Mouse (Mus musculus): Measurements from ENCODE around the gene Arpp19. TPM values are rescaled to one million over a fixed set of nuclear protein-coding genes. Genes with fewer than 3 reads are reported as not detected.

Gene Arpp19
- polyA plus RNA-seq, 2 experiments: 31.4 to 156 TPM

DNA sequence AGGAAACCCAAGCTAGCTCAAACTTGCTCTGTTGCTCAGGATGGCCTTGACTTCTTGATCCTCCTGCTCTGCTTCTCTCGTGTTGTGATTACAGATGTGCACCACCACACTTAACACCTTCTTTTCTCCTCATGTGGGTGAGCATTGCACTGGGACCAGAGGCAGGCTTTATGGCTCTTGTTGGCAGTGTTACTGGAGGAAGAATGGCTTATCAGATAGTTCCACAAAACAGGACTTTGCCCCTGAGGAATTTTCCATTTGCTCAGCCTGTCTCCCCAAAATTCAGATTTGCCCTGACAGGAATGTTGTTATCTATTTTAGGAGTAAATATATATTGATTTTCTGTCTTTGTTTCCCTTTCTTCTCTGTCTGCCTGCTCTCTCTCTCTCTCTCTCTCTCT lies 2.7 kb upstream of the Arpp19 start:
- TF ChIP-seq CTCF (IDR thresholded peaks at IDR 0.05; ENCODE audit: low read depth) (no peak), EP300 (IDR thresholded peaks at IDR 0.05; ENCODE audit: low read depth) (no peak)
- Histone ChIP-seq H3K27me3 (ENCODE audit: control insufficient read depth, insufficient read depth, low read length) (no peaks in the 10 kb centered on the region), H3K27ac (no peak overlapping the region), H3K4me2 (ENCODE audit: low read depth) (no peak overlapping the region), H3K36me3 (replicated peaks; ENCODE audit: control insufficient read depth, insufficient read depth, low read depth) (no peaks in the 10 kb centered on the region), H3K9ac (replicated peaks) (no peak overlapping the region), H3K9me3 (ENCODE audit: control insufficient read depth, low read length) (no peaks in the 10 kb centered on the region), H3K4me1 (replicated peaks; ENCODE audit: control insufficient read depth in 2 of 2, insufficient read depth in 2 of 2, low read length in 1 of 2) (peaks cover 2 to 12% of the 10 kb centered on the region in 2 experiments; a peak in 1 of 4 replicates), H3K4me3 (ENCODE audit: insufficient read depth in 1 of 2, low read depth in 2 of 2, low read length in 2 of 2) (no peak overlapping the region)
- no peak for DNase-seq (ENCODE audit: low read depth in 3 of 3, low spot score in 3 of 3)
- 13% methylated on average over 1 of the region's 1 CpGs for WGBS (ENCODE audit: insufficient replicate concordance)
- no peak for ATAC-seq (ENCODE audit: insufficient read depth)

DNA sequence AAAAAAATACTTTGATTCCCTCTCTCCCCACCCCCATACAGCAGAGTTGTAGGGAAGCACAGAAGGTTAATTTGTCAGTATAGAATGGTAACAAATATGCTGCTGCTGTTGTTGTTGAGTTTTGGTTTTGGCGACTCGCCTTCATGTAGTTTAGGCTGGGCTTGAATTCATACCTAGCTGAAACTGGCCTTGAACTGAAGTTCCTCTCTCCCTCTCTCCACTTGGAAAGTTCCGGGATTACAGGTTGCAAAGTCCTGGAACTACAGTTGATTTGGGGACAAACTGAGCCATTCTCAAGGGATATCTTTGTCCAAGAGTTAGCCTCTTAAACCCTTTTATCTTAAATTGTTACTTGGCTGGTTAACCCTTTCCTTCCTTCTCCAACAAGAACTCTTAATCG lies 1.5 kb upstream of the Arpp19 start:
- WGBS (ENCODE audit: insufficient replicate concordance): 55% methylated on average over 4 of the region's 4 CpGs
- H3K27ac ChIP-seq: no peak overlapping the region

DNA sequence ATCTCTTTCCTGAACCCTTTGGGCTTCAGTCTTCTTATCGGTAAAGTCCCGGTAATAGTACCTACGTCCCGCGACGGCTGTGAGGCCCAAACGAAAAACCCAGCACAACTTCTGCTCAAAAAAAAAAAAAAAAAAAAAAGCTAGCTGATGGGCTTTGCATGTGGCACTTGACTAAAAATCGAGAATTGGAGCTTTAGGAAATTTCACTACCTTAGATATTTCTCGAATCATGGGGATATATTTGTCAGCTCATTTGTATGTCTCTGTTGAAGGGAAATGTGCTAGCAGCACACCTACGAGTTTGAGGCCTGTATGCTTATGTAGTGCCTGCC lies 909 bp downstream of the Arpp19 start:
- TF ChIP-seq CTCF (IDR thresholded peaks at IDR 0.05; ENCODE audit: low read depth): no peak
- TF ChIP-seq EP300 (IDR thresholded peaks at IDR 0.05; ENCODE audit: low read depth): no peak
- 0% methylated on average over 10 of the region's 10 CpGs for WGBS (ENCODE audit: insufficient replicate concordance)
- H3K4me3 ChIP-seq (ENCODE audit: insufficient read depth in 1 of 2, low read depth in 2 of 2, low read length in 2 of 2): peak overlapping the region; percentile 70 to 97
- H3K9me3 ChIP-seq (ENCODE audit: control insufficient read depth, low read length): no peaks in the 10 kb centered on the region
- peak overlapping the region; percentile 30; the same call in 1 of the 2 replicates for H3K27ac ChIP-seq
- no peak for DNase-seq (ENCODE audit: low read depth in 3 of 3, low spot score in 3 of 3)
- H3K27me3 ChIP-seq (ENCODE audit: control insufficient read depth, insufficient read depth, low read length): no peaks in the 10 kb centered on the region
- H3K9ac ChIP-seq (replicated peaks): peak overlapping the region; percentile 85
- ATAC-seq (ENCODE audit: insufficient read depth): no peak
- H3K36me3 ChIP-seq (replicated peaks; ENCODE audit: control insufficient read depth, insufficient read depth, low read depth): no peaks in the 10 kb centered on the region; the same call in 1 of the 2 replicates
- H3K4me2 ChIP-seq (ENCODE audit: low read depth): peak overlapping the region; percentile 79
- peaks cover 2 to 12% of the 10 kb centered on the region in 2 experiments; a peak in 1 of 4 replicates for H3K4me1 ChIP-seq (replicated peaks; ENCODE audit: control insufficient read depth in 2 of 2, insufficient read depth in 2 of 2, low read length in 1 of 2)

More for the DNA sequence above, 1.5 kb upstream of the Arpp19 start:
- ATAC-seq (ENCODE audit: insufficient read depth) (no peak), DNase-seq (ENCODE audit: low read depth in 3 of 3, low spot score in 3 of 3) (no peak)
- no peaks in the 10 kb centered on the region for H3K27me3 ChIP-seq (ENCODE audit: control insufficient read depth, insufficient read depth, low read length)
- H3K36me3 ChIP-seq (replicated peaks; ENCODE audit: control insufficient read depth, insufficient read depth, low read depth): no peaks in the 10 kb centered on the region
- H3K9me3 ChIP-seq (ENCODE audit: control insufficient read depth, low read length): no peaks in the 10 kb centered on the region
- H3K9ac ChIP-seq (replicated peaks): no peak overlapping the region
- no peak for TF ChIP-seq EP300 (IDR thresholded peaks at IDR 0.05; ENCODE audit: low read depth)
- no peak for TF ChIP-seq CTCF (IDR thresholded peaks at IDR 0.05; ENCODE audit: low read depth)
- H3K4me3 ChIP-seq (ENCODE audit: insufficient read depth in 1 of 2, low read depth in 2 of 2, low read length in 2 of 2): no peak overlapping the region
- H3K4me2 ChIP-seq (ENCODE audit: low read depth): no peak overlapping the region
- H3K4me1 ChIP-seq (replicated peaks; ENCODE audit: control insufficient read depth in 2 of 2, insufficient read depth in 2 of 2, low read length in 1 of 2): peaks cover 2 to 12% of the 10 kb centered on the region in 2 experiments; a peak in 1 of 4 replicates

DNA sequence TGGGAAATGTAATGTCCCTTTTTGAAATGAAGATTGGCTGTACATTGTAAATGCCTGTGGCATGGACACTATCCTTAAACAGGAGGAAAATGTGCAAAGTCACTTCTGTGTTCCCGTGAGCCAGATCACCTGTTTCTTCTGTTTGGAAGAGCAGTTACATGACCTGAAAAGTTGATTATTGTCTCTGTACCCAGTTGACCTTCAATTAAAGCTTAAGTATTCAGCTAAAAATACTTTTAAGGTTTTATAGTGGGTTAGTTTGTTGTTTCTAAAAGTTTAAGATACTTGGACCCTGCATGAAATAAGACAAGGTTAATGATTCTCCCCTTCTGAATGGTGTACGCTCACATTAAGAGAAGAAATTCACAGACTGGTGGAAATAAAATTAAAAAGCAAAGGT lies 3.2 kb downstream of the Arpp19 start:
- no peaks in the 10 kb centered on the region for H3K27me3 ChIP-seq (ENCODE audit: control insufficient read depth, insufficient read depth, low read length)
- ATAC-seq (ENCODE audit: insufficient read depth): no peak
- H3K27ac ChIP-seq: no peak overlapping the region
- no peak for TF ChIP-seq EP300 (IDR thresholded peaks at IDR 0.05; ENCODE audit: low read depth)
- TF ChIP-seq CTCF (IDR thresholded peaks at IDR 0.05; ENCODE audit: low read depth): no peak
- no peak overlapping the region for H3K4me3 ChIP-seq (ENCODE audit: insufficient read depth in 1 of 2, low read depth in 2 of 2, low read length in 2 of 2)
- H3K36me3 ChIP-seq (replicated peaks; ENCODE audit: control insufficient read depth, insufficient read depth, low read depth): no peaks in the 10 kb centered on the region; the same call in 1 of the 2 replicates
- no peak for DNase-seq (ENCODE audit: low read depth in 3 of 3, low spot score in 3 of 3)
- 68% methylated on average over 2 of the region's 2 CpGs for WGBS (ENCODE audit: insufficient replicate concordance)
- no peaks in the 10 kb centered on the region for H3K9me3 ChIP-seq (ENCODE audit: control insufficient read depth, low read length)
- no peak overlapping the region for H3K9ac ChIP-seq (replicated peaks)
- H3K4me1 ChIP-seq (replicated peaks; ENCODE audit: control insufficient read depth in 2 of 2, insufficient read depth in 2 of 2, low read length in 1 of 2): peaks cover 2 to 7% of the 10 kb centered on the region in 2 experiments; a peak in 1 of 4 replicates
- no peak overlapping the region for H3K4me2 ChIP-seq (ENCODE audit: low read depth)

DNA sequence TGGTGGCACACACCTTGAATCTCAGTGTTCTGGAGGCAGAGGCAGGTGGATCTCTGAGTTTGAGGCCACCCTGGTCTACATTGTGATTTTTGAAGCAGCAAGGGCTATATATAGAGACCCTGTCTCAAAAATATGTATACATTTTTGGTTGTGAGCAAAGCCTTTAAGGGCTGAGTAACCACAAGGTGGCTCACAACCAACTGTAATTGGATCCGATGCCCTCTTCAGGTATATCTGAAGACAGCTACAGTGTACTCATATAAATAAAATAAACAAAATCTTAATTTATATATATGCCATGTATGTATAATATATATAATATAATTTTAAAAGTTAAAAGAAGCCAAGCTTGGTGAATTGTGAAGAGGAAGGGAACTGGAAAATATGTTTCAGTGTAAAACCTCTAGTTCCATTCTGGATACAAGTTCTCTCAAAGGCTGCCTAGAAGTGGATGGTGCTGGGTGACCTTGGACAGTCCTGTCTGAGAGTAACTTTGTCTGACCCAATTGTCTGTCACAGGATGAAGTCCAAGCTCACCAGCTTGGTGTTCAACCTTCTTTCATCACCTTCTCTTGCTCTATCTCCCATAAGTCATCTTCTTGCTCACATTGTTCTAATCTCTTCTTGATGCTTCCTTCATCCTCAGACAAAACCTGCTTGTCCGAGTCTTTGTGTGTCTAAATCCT lies 4.6 kb downstream of the Arpp19 start:
- Histone ChIP-seq H3K4me3 (ENCODE audit: insufficient read depth in 1 of 2, low read depth in 2 of 2, low read length in 2 of 2) (no peak overlapping the region), H3K27ac (no peak overlapping the region), H3K4me1 (replicated peaks; ENCODE audit: control insufficient read depth in 2 of 2, insufficient read depth in 2 of 2, low read length in 1 of 2) (peaks cover 2 to 7% of the 10 kb centered on the region in 2 experiments; a peak in 1 of 4 replicates), H3K4me2 (ENCODE audit: low read depth) (no peak overlapping the region), H3K27me3 (ENCODE audit: control insufficient read depth, insufficient read depth, low read length) (no peaks in the 10 kb centered on the region), H3K9ac (replicated peaks) (no peak overlapping the region), H3K36me3 (replicated peaks; ENCODE audit: control insufficient read depth, insufficient read depth, low read depth) (peaks cover 3% of the 10 kb centered on the region), H3K9me3 (ENCODE audit: control insufficient read depth, low read length) (no peaks in the 10 kb centered on the region)
- ATAC-seq (ENCODE audit: insufficient read depth) (no peak), DNase-seq (ENCODE audit: low read depth in 3 of 3, low spot score in 3 of 3) (no peak)
- WGBS (ENCODE audit: insufficient replicate concordance): 65% methylated on average over 2 of the region's 2 CpGs
- no peak for TF ChIP-seq EP300 (IDR thresholded peaks at IDR 0.05; ENCODE audit: low read depth)
- no peak for TF ChIP-seq CTCF (IDR thresholded peaks at IDR 0.05; ENCODE audit: low read depth)

All from liver, embryonic 14.5 days (tissue).